Mouse (Mus musculus): ENCODE measurements at regions not wholly inside any gene's neighbourhood (a gene's known extent, or its start where the extent isn't known, plus 50 kb on each side); places are given as distances from the start of the nearest gene placed in this dataset.

GRCm38 (mm10) chr15:5537432-5537831 lies 293.4 kb upstream of the Ptger4 start:
- TF ChIP-seq EP300 (IDR thresholded peaks at IDR 0.05; ENCODE audit: insufficient read depth, low read depth, low read length) = no peak
- no peak for TF ChIP-seq CTCF (IDR thresholded peaks at IDR 0.05; ENCODE audit: low read depth, low read length)
- no peak for TF ChIP-seq POLR2A (IDR thresholded peaks at IDR 0.05; ENCODE audit: insufficient read depth, low read length)
